Mouse (Mus musculus) lung, adult 2 months (tissue): ENCODE results near the gene Alg2.

Source experiments
- CTCF ChIP-seq: fragments of 200-500 bp; IDR thresholded peaks from 2 replicates; pipeline ENCODE4 v1.5.1; 2011; ENCODE audit warnings: mild to moderate bottlenecking, low read length, control low read depth; ENCODE audit not compliant: insufficient read depth
- POLR2A ChIP-seq: fragments of 200-500 bp; IDR thresholded peaks from 2 replicates; pipeline ENCODE4 v1.6.1; 2011; ENCODE audit warnings: low read depth, mild to moderate bottlenecking, control low read depth, low read length, borderline replicate concordance; ENCODE audit errors: extremely low read depth

DNA sequence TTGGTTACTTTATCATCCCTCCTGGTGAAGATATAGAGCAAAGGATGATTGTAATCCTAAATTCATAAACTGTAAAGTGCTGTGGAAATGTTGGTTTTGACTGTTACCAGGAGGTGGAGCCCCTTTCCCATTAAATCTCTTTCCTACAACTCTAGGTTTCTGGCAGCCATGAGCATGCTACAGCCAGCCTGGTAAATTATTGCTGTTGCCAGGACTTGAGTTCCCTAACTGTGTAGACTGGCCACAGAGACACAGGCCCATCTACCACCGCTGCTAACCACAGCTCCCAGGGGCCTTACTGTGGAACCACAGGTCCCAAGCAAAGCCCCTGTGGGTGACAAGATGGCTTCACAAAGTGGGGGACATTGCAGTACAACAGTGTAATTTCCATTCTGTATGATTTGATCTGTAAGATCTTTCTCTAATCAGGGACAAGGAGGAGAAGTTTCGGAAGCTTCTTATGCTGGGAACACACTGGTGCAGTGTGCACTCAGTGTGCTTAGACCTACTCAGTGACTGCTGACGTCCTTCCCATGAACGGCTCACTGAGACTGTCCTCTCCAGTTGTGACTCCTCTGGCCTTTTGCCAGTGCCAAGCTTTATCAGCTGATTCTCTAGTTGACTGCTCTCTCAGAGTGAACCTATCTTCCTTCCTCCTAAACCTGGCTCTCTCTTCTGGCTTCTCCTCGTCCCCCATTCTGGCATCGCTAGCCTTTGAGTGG, 47.9 kb upstream of the Alg2 start:
- TF ChIP-seq POLR2A (no peak), CTCF (no peak)
